In the genomic region with DNA sequence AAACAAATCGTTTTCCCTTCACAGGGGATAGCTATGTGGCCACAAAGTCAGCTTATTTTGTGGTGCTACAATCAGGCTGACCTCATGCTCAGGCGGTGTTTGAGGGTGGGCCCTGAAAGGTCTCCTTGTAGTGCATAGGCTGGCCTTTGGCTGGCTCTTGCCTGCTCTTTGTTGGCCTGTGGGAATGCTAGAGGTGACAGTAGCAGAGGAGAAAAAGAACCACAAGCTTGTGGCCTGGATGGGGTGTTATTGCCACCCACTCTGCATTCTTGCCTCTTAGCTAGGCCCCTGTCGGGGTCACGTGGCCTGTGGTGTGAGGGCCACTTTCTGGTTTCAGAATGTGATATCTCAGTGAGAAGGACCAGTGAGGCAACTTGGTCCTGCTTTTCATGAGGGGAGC, we compare ENCODE assay signal across 17 mouse cellular contexts. TPM values are rescaled to one million over a fixed set of nuclear protein-coding genes. Genes with fewer than 3 reads are reported as not detected.
A peak's percentile ranks its signal among the peaks of the same experiment; 100 is the strongest.
DNase-seq lines count a peak whose midpoint lies in the region; ATAC-seq and TF ChIP-seq lines count a peak whose summit lies in the region.
"Had no signal": no experiment of that assay in that cellular context is flagged by ENCODE, and none has a peak within 500 bp of the region (broad histone marks: within the 10 kb centered on the region; RNA-seq: fewer than 3 reads in every experiment).

No protein-coding gene starts in this region.

- no peaks in the 10 kb centered on the region for H3K36me3 ChIP-seq in CH12.LX (replicated peaks in 1 of 2; ENCODE audit: control insufficient read depth in 1 of 2, insufficient read depth in 1 of 2, low read length in 1 of 2)
- H3K36me3 ChIP-seq: forebrain, embryonic 12.5 days; intestine, embryonic 15.5 days had no signal

- H3K9me3 ChIP-seq in CH12.LX (replicated peaks; ENCODE audit: low read length) = no peaks in the 10 kb centered on the region
- H3K9me3 ChIP-seq: forebrain, embryonic 12.5 days; heart, embryonic 13.5 days; intestine, embryonic 15.5 days had no signal

- peaks cover 19 to 28% of the 10 kb centered on the region in 2 experiments; a peak in 3 of 4 replicates for H3K4me1 ChIP-seq in CH12.LX (ENCODE audit: control insufficient read depth in 1 of 2, insufficient read depth in 2 of 2)

- in situ Hi-C loops in CH12.LX (cut with MboI; ENCODE audit: low pct_ligation_motif_present, low pct_unique_long_range_greater_than_20kb, low sequenced_read_pairs) = no loop called here

- no peak for TF ChIP-seq RAD21 in CH12.LX (IDR thresholded peaks at IDR 0.05; ENCODE audit: low read depth, low read length)

- peak; percentile 45; the same call in 1 of the 2 replicates for ATAC-seq in monocyte, adult 5-6 weeks (replicated peaks; ENCODE audit: insufficient number of reproducible peaks, low FRiP score, low TSS enrichment, poor library complexity, severe bottlenecking)
- no peak for ATAC-seq in activated CD4-positive, CD25-positive, alpha-beta regulatory T cell, adult 4 months
- ATAC-seq: forebrain, embryonic 16.5 days; intestine, embryonic 15.5 days had no signal

- intact Hi-C loops in heart, postnatal 14 days (cut with DNase I) = no loop called here
- intact Hi-C loops in left cerebral cortex, adult 2 months (cut with DNase I) = no loop called here
- intact Hi-C loops in left cerebral cortex, postnatal 36 days (cut with DNase I) = no loop called here
- intact Hi-C loops in gastrocnemius, postnatal 36 days (cut with DNase I) = no loop called here

- H3K4me2 ChIP-seq in CH12.LX (ENCODE audit: insufficient read depth, low read depth, poor library complexity, severe bottlenecking) = no peak overlapping the region
- H3K4me2 ChIP-seq: forebrain, embryonic 12.5 days; heart, embryonic 13.5 days; hindbrain, embryonic 14.5 days; intestine, embryonic 15.5 days had no signal

- TF ChIP-seq EP300 in CH12.LX (IDR thresholded peaks at IDR 0.05; ENCODE audit: low read length) = no peak

- dilution Hi-C loops in CH12.LX (cut with MboI; ENCODE audit: extremely low pct_ligation_motif_present, extremely low pct_unique_long_range_greater_than_20kb, low sequenced_read_pairs) = no loop called here

- H3K9ac ChIP-seq in CH12.LX (ENCODE audit: insufficient read depth, low read depth) = no peak overlapping the region
- H3K9ac ChIP-seq: forebrain, embryonic 12.5 days; heart, embryonic 13.5 days; hindbrain, embryonic 14.5 days; intestine, embryonic 15.5 days had no signal

- TF ChIP-seq POLR2A in CH12.LX (IDR thresholded peaks at IDR 0.05; ENCODE audit: low read depth, low read length) = no peak

- TF ChIP-seq CTCF in left cerebral cortex, adult 2 months (IDR thresholded peaks at IDR 0.05) = no peak
- no peak for TF ChIP-seq CTCF in CH12.LX (conservative IDR thresholded peaks at IDR 0.05 in 1 of 2, IDR thresholded peaks at IDR 0.05 in 1 of 2; ENCODE audit: low read depth in 2 of 2, low read length in 2 of 2)

- H3K79me2 ChIP-seq in CH12.LX (replicated peaks; ENCODE audit: control insufficient read depth, extremely low read depth, insufficient read depth, poor library complexity, severe bottlenecking) = no peaks in the 10 kb centered on the region

- no peaks in the 10 kb centered on the region for H3K27me3 ChIP-seq in CH12.LX (replicated peaks)
- H3K27me3 ChIP-seq: forebrain, embryonic 12.5 days; heart, embryonic 13.5 days; intestine, embryonic 15.5 days had no signal

- peak overlapping the region; percentile 5; the same call in 1 of the 2 replicates for H3K27ac ChIP-seq in left cerebral cortex, adult 2 months
- no peak overlapping the region for H3K27ac ChIP-seq in CH12.LX (ENCODE audit: insufficient read depth, low read depth)
- H3K27ac ChIP-seq: forebrain, embryonic 12.5 days; heart, embryonic 13.5 days; hindbrain, embryonic 14.5 days; intestine, embryonic 15.5 days had no signal

- peak; percentile 86 for DNase-seq in heart, adult 11 months
- DNase-seq in heart, postnatal 14 days = no peak
- DNase-seq in left cerebral cortex, adult 2 months (ENCODE audit: extremely low spot score in 1 of 2, low spot score in 2 of 2) = no peak
- DNase-seq in left cerebral cortex, postnatal 36 days (ENCODE audit: low spot score in 2 of 2) = no peak
- DNase-seq in CH12.LX (ENCODE audit: extremely low read depth) = no peak
- no peak for DNase-seq in gastrocnemius, postnatal 36 days
- DNase-seq: adrenal gland, postnatal 25 days; cerebellum, adult 2 months; cerebellum, postnatal 10 days; gastrocnemius, postnatal 10 days had no signal

- H3K4me3 ChIP-seq in left cerebral cortex, adult 2 months = no peak overlapping the region
- no peak overlapping the region for H3K4me3 ChIP-seq in CH12.LX (replicated peaks in 1 of 3; ENCODE audit: low read depth in 2 of 3, low read length in 2 of 3, poor library complexity in 1 of 3)
- H3K4me3 ChIP-seq: forebrain, embryonic 12.5 days; heart, embryonic 13.5 days; intestine, embryonic 15.5 days had no signal

TF ChIP-seq in CH12.LX, 34 proteins besides CTCF, POLR2A, EP300 and RAD21:
- peak; percentile 71 for TF ChIP-seq USF1 (IDR thresholded peaks at IDR 0.05; ENCODE audit: low read depth, low read length)
- no peak for TF ChIP-seq ZNF384 (IDR thresholded peaks at IDR 0.05; ENCODE audit: low read depth, low read length)
- no peak for TF ChIP-seq SMC3 (IDR thresholded peaks at IDR 0.05; ENCODE audit: low read depth, low read length)
- peak; percentile 52 for TF ChIP-seq BHLHE40 (IDR thresholded peaks at IDR 0.05; ENCODE audit: low read depth, low read length)
- peak; percentile 45; the same call in 1 of the 2 replicates for TF ChIP-seq MAX (IDR thresholded peaks at IDR 0.05; ENCODE audit: low read length)
- TF ChIP-seq USF2 (conservative IDR thresholded peaks at IDR 0.05; ENCODE audit: low read depth, low read length) = peak; percentile 61
- TF ChIP-seq CHD1 (IDR thresholded peaks at IDR 0.05; ENCODE audit: low read depth, low read length) = no peak
- TF ChIP-seq IRF4 (IDR thresholded peaks at IDR 0.05; ENCODE audit: low read depth, low read length) = no peak
- no peak for TF ChIP-seq ZMIZ1 (IDR thresholded peaks at IDR 0.05; ENCODE audit: low read depth, low read length)
- TF ChIP-seq RCOR1 (conservative IDR thresholded peaks at IDR 0.05; ENCODE audit: low read depth, low read length) = no peak

RNA-seq across cellular contexts. Expression of gene Serinc5, which starts 54.1 kb away (rescaled TPM):
- total RNA-seq in heart, postnatal 14 days (2021) = 10 to 100 TPM; 27.2 to 28.4 TPM
- 10 to 100 TPM; 62.3 to 62.4 TPM for total RNA-seq in left cerebral cortex, adult 2 months (2021)
- total RNA-seq in left cerebral cortex, postnatal 36 days (2021) = 10 to 100 TPM; 62.4 to 69.0 TPM
- total RNA-seq in CH12.LX (2012; rRNA removed) = 5.0 and 5.2 TPM in 2 replicates
- 3.8 and 4.3 TPM in 2 replicates for total RNA-seq in CH12.LX (2014; rRNA removed)
- 1.9 and 2.2 TPM in 2 replicates for polyA plus RNA-seq in CH12.LX (2012; ENCODE audit: insufficient read length, low read depth)
- 9.2 to 16.3 TPM (median 15.4 TPM) in 3 replicates for total RNA-seq in monocyte, adult 5-6 weeks (2017)
- 1 to 10 TPM; 4.1 to 4.4 TPM for total RNA-seq in gastrocnemius, postnatal 36 days (2021)
- polyA plus RNA-seq in activated CD4-positive, CD25-positive, alpha-beta regulatory T cell, adult 4 months (2017; shearing (Covaris generic)) = 10 to 100 TPM in 1 of 2 experiments, 1 to 10 TPM in 1; 9.2 to 10.6 TPM
